Mouse (Mus musculus): Measurements from ENCODE around the gene Plcb2.

DNA sequence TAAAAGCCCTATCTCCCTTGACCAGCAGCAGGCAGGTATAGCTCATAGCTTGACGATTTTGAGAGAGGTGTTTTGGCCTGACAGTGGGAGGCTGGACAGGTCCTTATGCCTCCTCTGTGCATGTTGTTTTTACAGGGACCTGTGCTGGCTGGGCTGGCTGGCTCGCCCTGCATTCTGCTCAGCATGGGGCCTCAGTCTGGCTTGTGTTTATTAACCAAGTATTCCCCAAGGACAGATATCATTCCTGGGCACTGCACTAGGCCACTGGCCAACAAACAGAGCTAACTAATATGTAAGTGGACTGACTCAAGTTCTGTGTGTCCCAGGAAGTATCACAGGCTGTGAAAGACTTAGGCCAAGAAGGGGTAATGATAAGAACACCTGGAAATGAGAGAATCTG, 58.5 kb downstream of the Plcb2 start:
- TF ChIP-seq CTCF (IDR thresholded peaks at IDR 0.05; ENCODE audit: low read depth) (no peak), EP300 (IDR thresholded peaks at IDR 0.05; ENCODE audit: low read depth) (no peak)

Measured in heart, postnatal 0 days (tissue).